Mouse (Mus musculus) heart, embryonic 16.5 days (tissue): Measurements from ENCODE around the gene Slc22a18. TPM values are rescaled to one million over a fixed set of nuclear protein-coding genes. Genes with fewer than 3 reads are reported as not detected.

Experiments
- ATAC-seq: fragments of 200-750 bp; cut with Nextera tagmentation; replicated peaks from 2 replicates; pipeline ENCODE4 v1.8.0; 2017; ENCODE audit warnings: moderate number of reproducible peaks; ENCODE audit not compliant: insufficient read depth, low FRiP score; ENCODE audit errors: extremely low read depth
- H3K27ac ChIP-seq: fragments of 300-500 bp; sonication (generic); 2 replicates; pipeline ENCODE4 v1.5.1; 2014; ENCODE audit warnings: mild to moderate bottlenecking, low read length, control low read depth, moderate library complexity
- H3K27me3 ChIP-seq: fragments of 300-500 bp; sonication (generic); 2 replicates; pipeline ENCODE4 v1.6.1; 2014; ENCODE audit warnings: low read length, mixed read lengths; ENCODE audit not compliant: control insufficient read depth, insufficient read depth
- H3K36me3 ChIP-seq: fragments of 300-500 bp; sonication (generic); 2 replicates; pipeline ENCODE4 v1.6.1; 2014; ENCODE audit not compliant: control insufficient read depth, insufficient read depth
- H3K4me1 ChIP-seq: fragments of 300-500 bp; sonication (generic); 2 replicates; pipeline ENCODE4 v1.6.1; 2014; ENCODE audit warnings: low read length, mixed read lengths; ENCODE audit not compliant: control insufficient read depth, insufficient read depth
- H3K4me2 ChIP-seq: fragments of 300-500 bp; sonication (generic); 2 replicates; pipeline ENCODE4 v1.6.1; 2014; ENCODE audit warnings: low read depth, mild to moderate bottlenecking, control low read depth, low read length
- H3K4me3 ChIP-seq: fragments of 300-500 bp; sonication (generic); 2 replicates; pipeline ENCODE4 v1.5.1; 2014; ENCODE audit warnings: mild to moderate bottlenecking, control low read depth, low read length
- H3K9ac ChIP-seq: fragments of 300-500 bp; sonication (generic); 2 replicates; pipeline ENCODE4 v1.6.1; 2014; ENCODE audit warnings: low read length, control low read depth
- H3K9me3 ChIP-seq: fragments of 300-500 bp; sonication (generic); replicated peaks from 2 replicates; pipeline ENCODE4 v1.6.1; 2016; ENCODE audit warnings: low read length; ENCODE audit not compliant: control insufficient read depth
- WGBS: fragments of 180-500 bp; shearing (Covaris S2); extraction: QIAGEN DNeasy Blood & Tissue Kit; methylation state at CpG from one replicate; pipeline ENCODE4 v1.1.7; 2014; 5-methylcytosine and 5-hydroxymethylcytosine counted together
- polyA plus RNA-seq: library from polyadenylated mRNA; unstranded; fragments of >200 nt; fragmentation: Nextera tagmentation; extraction: Ambion mirVana; gene quantifications from 2 replicates; pipeline ENCODE4 v1.2.1, GENCODE M21; 2015

The Slc22a18 gene
- polyA plus RNA-seq, 1 experiment from 2014 or later, result 0.66 TPM

- 24% methylated on average over 23 of the region's 32 CpGs for WGBS
- no peaks in the 10 kb centered on the region for H3K27me3 ChIP-seq
- peaks cover 22% of the 10 kb centered on the region for H3K4me1 ChIP-seq
- no peaks in the 10 kb centered on the region for H3K36me3 ChIP-seq
- H3K4me3 ChIP-seq, result peak overlapping the region; percentile 45
- H3K9ac ChIP-seq, result peak overlapping the region; percentile 67
- peak overlapping the region; percentile 64 for H3K27ac ChIP-seq
- peaks cover 16% of the 10 kb centered on the region for H3K9me3 ChIP-seq
- H3K4me2 ChIP-seq, result peak overlapping the region; percentile 65
- peak; percentile 5; the same call in 1 of the 2 replicates for ATAC-seq
These were observed 12.2 kb upstream of the Slc22a18 start for GRCm38 (mm10) chr7:143461294-143461870.

- no peaks in the 10 kb centered on the region for H3K36me3 ChIP-seq
- H3K4me3 ChIP-seq, result no peak overlapping the region
- no peak overlapping the region for H3K9ac ChIP-seq
- H3K4me1 ChIP-seq, result peaks cover 22% of the 10 kb centered on the region
- H3K4me2 ChIP-seq, result peak overlapping the region; percentile 65; the same call in 1 of the 2 replicates
- no peaks in the 10 kb centered on the region for H3K27me3 ChIP-seq
- 40% methylated on average over 11 of the region's 11 CpGs for WGBS
- no peak overlapping the region for H3K27ac ChIP-seq
- no peak for ATAC-seq
- peaks cover 16% of the 10 kb centered on the region for H3K9me3 ChIP-seq
These were observed 11.6 kb upstream of the Slc22a18 start for GRCm38 (mm10) chr7:143461920-143462319.

- H3K9ac ChIP-seq, result no peak overlapping the region
- H3K4me3 ChIP-seq, result no peak overlapping the region
- no peak overlapping the region for H3K4me2 ChIP-seq
- peaks cover 22% of the 10 kb centered on the region for H3K4me1 ChIP-seq
- peaks cover 16% of the 10 kb centered on the region for H3K9me3 ChIP-seq
- H3K36me3 ChIP-seq, result no peaks in the 10 kb centered on the region
- 79% methylated on average over 5 of the region's 5 CpGs for WGBS
- H3K27me3 ChIP-seq, result 0 out of 2 replicates have a peak, but pooled peaks cover 2% of the 10 kb centered on the region
- no peak overlapping the region for H3K27ac ChIP-seq
- no peak for ATAC-seq
These were observed 11.0 kb upstream of the Slc22a18 start for GRCm38 (mm10) chr7:143462516-143462915.

GRCm38 (mm10) chr7:143463865-143464415 lies 9.6 kb upstream of the Slc22a18 start:
- H3K27me3 ChIP-seq, result 0 out of 2 replicates have a peak, but pooled peaks cover 2% of the 10 kb centered on the region
- H3K27ac ChIP-seq, result no peak overlapping the region; the same call in 1 of the 2 replicates
- peak overlapping the region; percentile 38 for H3K4me2 ChIP-seq
- H3K4me3 ChIP-seq, result no peak overlapping the region
- no peaks in the 10 kb centered on the region for H3K36me3 ChIP-seq
- peaks cover 16% of the 10 kb centered on the region for H3K9me3 ChIP-seq
- 16% methylated on average over 11 of the region's 11 CpGs for WGBS
- no peak for ATAC-seq
- H3K9ac ChIP-seq, result no peak overlapping the region
- peaks cover 22% of the 10 kb centered on the region for H3K4me1 ChIP-seq

- Histone ChIP-seq H3K27ac (peak overlapping the region; percentile 41), H3K27me3 (0 out of 2 replicates have a peak, but pooled peaks cover 2% of the 10 kb centered on the region), H3K4me2 (peak overlapping the region; percentile 82), H3K4me3 (peak overlapping the region; percentile 52), H3K4me1 (peaks cover 27% of the 10 kb centered on the region), H3K9ac (peak overlapping the region; percentile 69), H3K9me3 (peaks cover 8% of the 10 kb centered on the region), H3K36me3 (no peaks in the 10 kb centered on the region)
- WGBS, result 12% methylated on average over 56 of the region's 56 CpGs
- ATAC-seq, result peak; percentile 25; the same call in 1 of the 2 replicates
These were observed 8.6 kb upstream of the Slc22a18 start for GRCm38 (mm10) chr7:143464811-143465560.

- no peak overlapping the region for H3K9ac ChIP-seq
- H3K9me3 ChIP-seq, result no peaks in the 10 kb centered on the region
- no peak overlapping the region for H3K27ac ChIP-seq
- no peaks in the 10 kb centered on the region for H3K36me3 ChIP-seq
- H3K4me3 ChIP-seq, result no peak overlapping the region
- WGBS, result 31% methylated on average over 14 of the region's 14 CpGs
- 0 out of 2 replicates have a peak, but pooled peaks have one; percentile 24 for ATAC-seq
- H3K27me3 ChIP-seq, result 0 out of 2 replicates have a peak, but pooled peaks cover 2% of the 10 kb centered on the region
- H3K4me2 ChIP-seq, result no peak overlapping the region
- H3K4me1 ChIP-seq, result peaks cover 27% of the 10 kb centered on the region
These were observed 7.3 kb upstream of the Slc22a18 start for GRCm38 (mm10) chr7:143466099-143466677.

GRCm38 (mm10) chr7:143467714-143468113 lies 5.8 kb upstream of the Slc22a18 start:
- peaks cover 24% of the 10 kb centered on the region for H3K4me1 ChIP-seq
- no peak overlapping the region for H3K27ac ChIP-seq
- H3K9ac ChIP-seq, result no peak overlapping the region
- H3K4me2 ChIP-seq, result no peak overlapping the region
- no peak overlapping the region for H3K4me3 ChIP-seq
- no peaks in the 10 kb centered on the region for H3K9me3 ChIP-seq
- no peaks in the 10 kb centered on the region for H3K36me3 ChIP-seq
- WGBS, result 35% methylated on average over 6 of the region's 6 CpGs
- ATAC-seq, result no peak
- H3K27me3 ChIP-seq, result 0 out of 2 replicates have a peak, but pooled peaks cover 2% of the 10 kb centered on the region

GRCm38 (mm10) chr7:143469946-143470345 lies 3.6 kb upstream of the Slc22a18 start:
- Histone ChIP-seq H3K9me3 (no peaks in the 10 kb centered on the region), H3K4me1 (peaks cover 10% of the 10 kb centered on the region; the same call in 1 of the 2 replicates), H3K4me3 (no peak overlapping the region), H3K4me2 (0 out of 2 replicates have a peak overlapping the region, but pooled peaks have one; percentile 30), H3K9ac (no peak overlapping the region), H3K36me3 (no peaks in the 10 kb centered on the region), H3K27me3 (peaks cover 2% of the 10 kb centered on the region; the same call in 1 of the 2 replicates), H3K27ac (no peak overlapping the region)
- WGBS, result 8% methylated on average over 8 of the region's 8 CpGs
- ATAC-seq, result no peak
